Mouse (Mus musculus): ENCODE measurements around the gene Pmp22.

DNA sequence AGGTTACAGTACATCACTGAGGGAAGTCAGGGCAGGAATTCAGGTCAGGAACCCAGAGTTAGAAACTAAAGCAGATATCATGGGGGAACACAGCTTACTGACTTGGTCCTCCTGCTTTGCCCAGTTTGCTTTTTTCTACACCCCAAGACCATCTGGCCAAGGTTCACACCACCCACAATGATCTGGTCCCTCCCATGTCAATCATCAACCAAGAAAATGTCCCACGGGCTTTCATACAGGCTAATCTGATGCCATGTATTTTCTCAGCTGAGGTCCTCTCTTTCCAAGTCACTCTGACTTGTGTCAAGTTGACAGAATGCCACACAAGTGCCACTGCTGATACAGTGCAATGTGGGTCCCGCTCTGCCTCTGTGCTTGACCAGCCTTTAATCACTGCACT is 24.8 kb upstream of the Pmp22 start:
- TF ChIP-seq POLR2A (IDR thresholded peaks at IDR 0.05; ENCODE audit: low read depth, low read length) (no peak), CTCF (IDR thresholded peaks at IDR 0.05; ENCODE audit: extremely low read depth, insufficient read depth, insufficient read length, insufficient replicate concordance) (no peak)
